Mouse (Mus musculus) forebrain, embryonic 15.5 days (tissue): ENCODE measurements at regions not wholly inside any gene's neighbourhood (a gene's known extent, or its start where the extent isn't known, plus 50 kb on each side); places are given as distances from the start of the nearest gene placed in this dataset.

Source experiments
- ATAC-seq: fragments of 200-750 bp; cut with Nextera tagmentation; replicated peaks from 2 replicates; pipeline ENCODE4 v1.8.0; 2017; ENCODE audit warnings: mild to moderate bottlenecking, moderate TSS enrichment, moderate library complexity
- H3K27ac ChIP-seq: fragments of 300-500 bp; sonication (generic); replicated peaks from 2 replicates; pipeline ENCODE4 v1.5.1; 2015; ENCODE audit warnings: mild to moderate bottlenecking, inconsistent platforms
- H3K27me3 ChIP-seq: fragments of 300-500 bp; sonication (generic); 2 replicates; pipeline ENCODE4 v1.6.1; 2015; ENCODE audit warnings: inconsistent platforms
- H3K36me3 ChIP-seq: fragments of 300-500 bp; sonication (generic); 2 replicates; pipeline ENCODE4 v1.6.1; 2015; ENCODE audit warnings: mild to moderate bottlenecking, inconsistent platforms
- H3K4me1 ChIP-seq: fragments of 300-500 bp; sonication (generic); 2 replicates; pipeline ENCODE4 v1.6.1; 2015; ENCODE audit warnings: inconsistent platforms
- H3K4me2 ChIP-seq: fragments of 300-500 bp; sonication (generic); replicated peaks from 2 replicates; pipeline ENCODE4 v1.6.1; 2015; ENCODE audit warnings: mild to moderate bottlenecking, inconsistent platforms
- H3K4me3 ChIP-seq: fragments of 300-500 bp; sonication (generic); 2 replicates; pipeline ENCODE4 v1.5.1; 2015; ENCODE audit warnings: mild to moderate bottlenecking, inconsistent platforms
- H3K9ac ChIP-seq: fragments of 300-500 bp; sonication (generic); replicated peaks from 2 replicates; pipeline ENCODE4 v1.6.1; 2015; ENCODE audit warnings: mild to moderate bottlenecking, inconsistent platforms
- H3K9me3 ChIP-seq: fragments of 300-500 bp; sonication (generic); 2 replicates; pipeline ENCODE4 v1.6.1; 2016; ENCODE audit warnings: inconsistent platforms
- WGBS: fragments of 180-500 bp; shearing (Covaris S2); methylation state at CpG from one replicate; pipeline ENCODE4 v1.1.7; 2015; ENCODE audit warnings: mixed read lengths; 5-methylcytosine and 5-hydroxymethylcytosine counted together

DNA sequence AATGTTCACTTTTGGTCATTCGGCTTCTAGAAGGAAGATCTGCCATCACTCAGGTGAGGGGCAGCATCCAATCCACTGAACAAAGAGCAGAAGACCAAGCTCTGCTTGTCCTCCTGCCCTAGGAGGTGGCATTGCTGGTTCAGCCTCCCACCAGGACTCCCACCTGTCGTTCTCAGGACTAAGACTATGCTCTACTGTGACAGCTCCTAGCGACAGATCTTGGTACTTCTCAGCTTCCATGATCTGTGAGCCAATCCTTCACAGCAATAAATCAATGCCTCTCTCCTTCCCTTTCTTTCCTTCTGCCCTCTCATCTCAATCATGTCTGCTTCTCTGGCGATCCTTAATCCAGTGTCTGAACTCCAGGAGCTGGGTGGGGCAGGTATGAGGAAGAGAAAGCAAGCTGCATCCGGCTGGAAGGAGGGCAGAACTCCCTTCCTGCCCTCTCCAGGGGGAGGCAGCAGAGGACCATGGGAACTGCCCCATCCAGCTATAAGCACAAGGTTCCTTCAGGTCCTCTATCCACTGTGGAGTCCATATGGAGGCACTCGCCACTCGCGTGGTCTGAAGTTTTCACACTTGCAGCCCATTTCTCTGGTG lies 54.8 kb upstream of the Btrc start:
- ATAC-seq = no peak
- Histone ChIP-seq H3K27ac (no peak overlapping the region), H3K9me3 (no peaks in the 10 kb centered on the region), H3K4me2 (no peak overlapping the region), H3K4me3 (no peak overlapping the region), H3K4me1 (peaks cover 48% of the 10 kb centered on the region), H3K36me3 (no peaks in the 10 kb centered on the region), H3K27me3 (peaks cover 14% of the 10 kb centered on the region; the same call in 1 of the 2 replicates), H3K9ac (no peak overlapping the region)
- WGBS = 62% methylated on average over 8 of the region's 8 CpGs

DNA sequence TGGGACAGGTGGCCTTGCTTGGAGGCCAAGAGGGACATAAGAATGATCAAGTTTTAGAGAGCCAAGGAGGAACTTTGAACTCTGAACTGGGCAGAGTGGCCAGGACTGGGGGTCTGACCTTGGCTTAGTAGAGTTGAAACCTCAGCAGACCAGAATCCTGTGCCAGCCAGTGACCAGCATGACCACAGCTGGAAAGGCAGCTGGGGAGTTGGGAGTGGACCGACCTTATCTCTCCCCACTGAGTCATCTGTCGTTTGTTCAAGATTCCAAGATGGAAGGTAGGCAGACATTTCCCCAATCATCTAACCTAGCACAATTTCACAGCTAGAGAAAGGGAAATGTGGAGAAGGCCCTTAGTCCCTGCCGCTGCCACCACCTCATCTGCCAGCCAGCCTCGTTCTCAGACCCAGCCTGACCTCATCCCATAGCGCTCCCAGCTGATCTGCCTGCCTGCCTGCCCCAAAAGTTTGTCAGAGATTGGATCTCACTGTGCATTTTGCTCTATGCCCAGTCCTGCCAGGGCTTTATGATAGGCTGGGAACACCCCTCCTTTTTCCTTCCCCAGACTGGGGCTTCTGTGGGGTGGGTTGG lies 53.1 kb upstream of the Btrc start:
- Histone ChIP-seq H3K27me3 (0 out of 2 replicates have a peak, but pooled peaks cover 5% of the 10 kb centered on the region), H3K4me1 (peaks cover 43% of the 10 kb centered on the region), H3K27ac (peak overlapping the region; percentile 85), H3K4me3 (peak overlapping the region; percentile 9; the same call in 1 of the 2 replicates), H3K36me3 (no peaks in the 10 kb centered on the region), H3K9ac (0 out of 2 replicates have a peak overlapping the region, but pooled peaks have one; percentile 15), H3K4me2 (peak overlapping the region; percentile 38), H3K9me3 (no peaks in the 10 kb centered on the region)
- ATAC-seq = peak; percentile 19; the same call in 1 of the 2 replicates
- WGBS = 46% methylated on average over 5 of the region's 5 CpGs

DNA sequence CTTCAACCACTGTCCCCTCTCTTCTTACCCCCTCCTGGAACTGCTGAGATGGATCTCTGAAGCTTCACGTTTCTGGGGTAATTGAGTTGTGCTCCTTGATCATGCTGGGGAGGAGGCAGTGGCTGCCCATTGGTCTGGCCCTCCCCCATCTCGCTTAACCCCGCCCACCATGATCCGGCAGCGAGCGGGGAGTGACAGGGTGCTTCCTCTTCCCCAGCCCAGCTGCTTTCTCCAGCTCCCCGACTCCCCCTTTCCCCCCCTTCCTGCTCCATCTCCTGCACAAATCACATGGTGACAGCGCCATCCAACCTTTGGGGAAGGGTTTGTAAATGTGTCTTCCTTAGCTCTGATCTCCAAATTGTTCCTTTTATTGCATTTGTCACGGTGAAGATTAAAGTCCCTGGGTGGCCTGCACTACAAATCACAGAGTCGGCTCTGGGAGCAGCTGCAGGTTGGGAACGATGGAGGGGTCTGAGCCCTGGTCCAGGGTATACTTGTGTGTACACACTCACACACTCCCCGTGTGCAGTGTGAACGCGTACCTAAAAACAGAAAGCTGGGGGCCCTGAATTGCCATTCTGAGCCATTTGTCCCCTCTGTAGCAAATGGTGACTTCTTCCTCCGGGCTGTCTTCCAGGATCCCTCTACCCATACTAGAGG lies 52.5 kb upstream of the Btrc start:
- Histone ChIP-seq H3K9me3 (no peaks in the 10 kb centered on the region), H3K27ac (peak overlapping the region; percentile 85), H3K27me3 (0 out of 2 replicates have a peak, but pooled peaks cover under 1% of the 10 kb centered on the region), H3K4me1 (peaks cover 43% of the 10 kb centered on the region), H3K9ac (peak overlapping the region; percentile 15; the same call in 1 of the 2 replicates), H3K36me3 (no peaks in the 10 kb centered on the region), H3K4me3 (peak overlapping the region; percentile 9), H3K4me2 (peak overlapping the region; percentile 38)
- peak; percentile 49 for ATAC-seq
- 14% methylated on average over 15 of the region's 15 CpGs for WGBS

DNA sequence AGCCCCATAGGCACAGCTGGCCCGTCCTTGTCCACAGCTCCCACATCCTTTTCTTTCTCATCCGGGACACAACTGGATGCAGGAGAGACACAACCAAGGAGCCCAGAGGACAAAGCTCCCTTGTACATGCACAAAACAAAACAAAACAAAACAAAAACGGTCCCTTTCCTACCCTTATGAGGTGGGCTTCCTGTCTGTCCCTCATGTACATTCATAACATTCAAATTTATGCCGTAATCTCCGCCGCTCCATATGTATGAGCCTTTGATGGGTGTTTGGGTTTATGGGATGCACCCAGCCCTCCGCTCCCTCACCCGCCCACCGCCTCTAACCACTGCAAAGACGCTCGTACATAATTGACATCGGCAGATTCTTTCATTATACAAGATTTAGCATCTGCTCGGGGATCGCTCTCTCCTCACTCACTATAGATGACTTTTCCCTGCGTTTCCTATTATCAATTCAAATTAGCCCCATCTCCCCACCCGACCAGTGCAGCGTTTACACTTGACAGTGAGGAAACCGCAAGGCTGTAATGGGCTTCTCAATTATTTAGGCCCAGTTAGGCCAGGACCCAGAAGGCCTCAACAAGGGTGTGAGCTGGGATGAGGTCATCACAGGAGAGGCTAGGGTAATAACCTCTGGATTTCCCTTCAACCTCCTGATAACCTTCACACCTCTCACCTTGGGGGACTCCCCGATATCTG lies 51.5 kb upstream of the Btrc start:
- H3K27ac ChIP-seq = peak overlapping the region; percentile 85
- ATAC-seq = peak; percentile 81
- peak overlapping the region; percentile 5; the same call in 1 of the 2 replicates for H3K4me3 ChIP-seq
- no peaks in the 10 kb centered on the region for H3K36me3 ChIP-seq
- peak overlapping the region; percentile 38 for H3K4me2 ChIP-seq
- H3K9ac ChIP-seq = peak overlapping the region; percentile 6; the same call in 1 of the 2 replicates
- WGBS = 27% methylated on average over 19 of the region's 19 CpGs
- peaks cover 41% of the 10 kb centered on the region for H3K4me1 ChIP-seq
- H3K27me3 ChIP-seq = no peaks in the 10 kb centered on the region
- no peaks in the 10 kb centered on the region for H3K9me3 ChIP-seq

DNA sequence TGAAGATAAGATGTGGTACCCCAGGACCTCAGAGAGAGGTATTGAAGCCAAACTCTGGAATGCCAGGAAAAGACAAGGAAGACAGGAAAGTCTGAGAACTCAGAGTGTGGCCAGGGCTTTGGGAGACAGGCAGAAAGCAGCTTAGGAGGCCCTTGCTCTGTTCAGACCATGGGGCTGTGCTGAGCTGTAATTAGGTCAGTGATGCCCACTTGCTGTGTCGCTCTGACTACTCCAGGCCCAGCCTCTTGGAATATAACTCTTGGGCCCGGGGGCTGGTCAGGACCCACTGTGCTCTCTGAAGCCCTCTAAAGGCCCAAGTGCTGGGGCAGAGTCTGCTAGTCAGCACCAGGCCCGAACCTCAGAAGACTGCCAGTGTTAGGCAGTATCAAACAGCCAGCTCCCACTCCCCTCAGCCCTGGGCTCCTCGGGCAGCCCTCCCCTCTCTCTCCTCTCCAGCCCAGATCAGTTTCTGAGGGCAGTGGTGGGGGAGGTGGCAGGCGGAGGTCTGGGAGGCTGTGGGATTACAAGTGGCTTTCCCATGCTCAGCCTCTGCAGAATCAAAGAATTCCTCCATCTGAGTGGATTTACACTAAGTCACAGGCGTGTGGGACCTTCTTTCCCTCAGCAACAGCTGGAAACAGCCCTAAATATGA lies 50.7 kb upstream of the Btrc start:
- no peaks in the 10 kb centered on the region for H3K27me3 ChIP-seq
- WGBS = 18% methylated on average over 6 of the region's 6 CpGs

More for the DNA sequence above, 50.7 kb upstream of the Btrc start:
- Histone ChIP-seq H3K4me3 (no peak overlapping the region), H3K4me2 (no peak overlapping the region), H3K9ac (no peak overlapping the region), H3K9me3 (no peaks in the 10 kb centered on the region), H3K27ac (peak overlapping the region; percentile 85), H3K36me3 (no peaks in the 10 kb centered on the region), H3K4me1 (peaks cover 38% of the 10 kb centered on the region)
- ATAC-seq = 0 out of 2 replicates have a peak, but pooled peaks have one; percentile 3
